Mouse (Mus musculus) bone marrow, adult 2 months (tissue): Measurements from ENCODE around the gene Adgrb2. TPM values are rescaled to one million over a fixed set of nuclear protein-coding genes. Genes with fewer than 3 reads are reported as not detected.

Experiments used
- H3K27ac ChIP-seq: fragments of 200-500 bp; 2 replicates; pipeline ENCODE4 v1.5.1; 2012; ENCODE audit warnings: low read depth, mild to moderate bottlenecking, control low read depth, inconsistent platforms, low read length; ENCODE audit not compliant: control insufficient read depth, poor library complexity, insufficient read depth
- H3K4me1 ChIP-seq: fragments of 200-500 bp; 2 replicates; pipeline ENCODE4 v1.6.1; 2011; ENCODE audit warnings: low read length; ENCODE audit not compliant: control insufficient read depth, insufficient read depth
- H3K4me3 ChIP-seq: fragments of 200-500 bp; replicated peaks from 2 replicates; pipeline ENCODE3; 2011; ENCODE audit warnings: mild to moderate bottlenecking, low read depth, low read length, control low read depth; ENCODE audit not compliant: control insufficient read depth
- CTCF ChIP-seq: fragments of 200-500 bp; IDR thresholded peaks from 2 replicates; pipeline ENCODE4 v1.5.1; 2011; ENCODE audit warnings: low read length, control low read depth; ENCODE audit not compliant: control insufficient read depth, insufficient read depth
- POLR2A ChIP-seq: fragments of 200-500 bp; IDR thresholded peaks from 2 replicates; pipeline ENCODE4 v1.6.1; 2011; ENCODE audit warnings: low read depth, mild to moderate bottlenecking, control low read depth, low read length, borderline replicate concordance; ENCODE audit not compliant: control insufficient read depth
- WGBS: fragments of 180-500 bp; shearing (Covaris S2); methylation state at CpG from one replicate; pipeline ENCODE4 v1.1.7; 2018; 5-methylcytosine and 5-hydroxymethylcytosine counted together
- polyA plus RNA-seq: library from polyadenylated mRNA; stranded (reverse); fragments of >200 nt; gene quantifications from 2 replicates; pipeline ENCODE4 v1.2.4, GENCODE M21; 2011; ENCODE audit warnings: low replicate concordance; ENCODE audit not compliant: missing spikeins, insufficient read depth, insufficient read length

Gene Adgrb2
- polyA plus RNA-seq, 1 experiment, result not detected

- TF ChIP-seq POLR2A, result no peak
- no peak overlapping the region for H3K27ac ChIP-seq
- no peak overlapping the region for H3K4me3 ChIP-seq
- 80% methylated on average over 2 of the region's 2 CpGs for WGBS
- H3K4me1 ChIP-seq, result no peaks in the 10 kb centered on the region
Measured at GRCm38 (mm10) chr4:130031146-130031545, 46.5 kb downstream of the Adgrb2 start.

GRCm38 (mm10) chr4:130033496-130033895 lies 48.8 kb downstream of the Adgrb2 start:
- no peak overlapping the region for H3K4me3 ChIP-seq
- no peaks in the 10 kb centered on the region for H3K4me1 ChIP-seq
- no peak for TF ChIP-seq CTCF
- no peak for TF ChIP-seq POLR2A
- WGBS, result 83% methylated on average over 7 of the region's 7 CpGs
- H3K27ac ChIP-seq, result no peak overlapping the region

- Histone ChIP-seq H3K4me1 (no peaks in the 10 kb centered on the region), H3K27ac (no peak overlapping the region), H3K4me3 (no peak overlapping the region)
- TF ChIP-seq POLR2A (no peak), CTCF (peak; percentile 56; the same call in 1 of the 2 replicates)
- 9% methylated on average over 8 of the region's 8 CpGs for WGBS
Measured at GRCm38 (mm10) chr4:130036112-130036511, 51.4 kb downstream of the Adgrb2 start.

- Histone ChIP-seq H3K27ac (no peak overlapping the region), H3K4me1 (no peaks in the 10 kb centered on the region), H3K4me3 (no peak overlapping the region)
- TF ChIP-seq POLR2A (no peak), CTCF (no peak)
- WGBS, result 39% methylated on average over 23 of the region's 23 CpGs
Measured at GRCm38 (mm10) chr4:130036573-130037401, 52.1 kb downstream of the Adgrb2 start.

- Histone ChIP-seq H3K4me3 (no peak overlapping the region), H3K27ac (no peak overlapping the region), H3K4me1 (no peaks in the 10 kb centered on the region)
- TF ChIP-seq POLR2A, result no peak
- no peak for TF ChIP-seq CTCF
- WGBS, result 66% methylated on average over 5 of the region's 5 CpGs
Measured at GRCm38 (mm10) chr4:130039351-130039750, 54.7 kb downstream of the Adgrb2 start.

- WGBS, result 86% methylated on average over 11 of the region's 11 CpGs
- no peak overlapping the region for H3K27ac ChIP-seq
- TF ChIP-seq CTCF, result no peak
- no peak for TF ChIP-seq POLR2A
- peaks cover 2% of the 10 kb centered on the region; the same call in 1 of the 2 replicates for H3K4me1 ChIP-seq
- H3K4me3 ChIP-seq, result no peak overlapping the region
Measured at GRCm38 (mm10) chr4:130041076-130041475, 56.4 kb downstream of the Adgrb2 start.

GRCm38 (mm10) chr4:130044211-130044610 lies 59.5 kb downstream of the Adgrb2 start:
- 69% methylated on average over 9 of the region's 9 CpGs for WGBS
- TF ChIP-seq POLR2A, result no peak
- no peak for TF ChIP-seq CTCF

GRCm38 (mm10) chr4:130045609-130046008 lies 60.9 kb downstream of the Adgrb2 start:
- Histone ChIP-seq H3K27ac (no peak overlapping the region), H3K4me1 (peaks cover 2% of the 10 kb centered on the region; the same call in 1 of the 2 replicates), H3K4me3 (no peak overlapping the region)
- TF ChIP-seq CTCF (no peak), POLR2A (no peak)
- 3% methylated on average over 14 of the region's 14 CpGs for WGBS

More at GRCm38 (mm10) chr4:130044211-130044610, 59.5 kb downstream of the Adgrb2 start:
- Histone ChIP-seq H3K4me3 (no peak overlapping the region), H3K27ac (no peak overlapping the region), H3K4me1 (peaks cover 2% of the 10 kb centered on the region; the same call in 1 of the 2 replicates)
